Mouse (Mus musculus) kidney, adult 2 months (tissue): ENCODE data around the gene Dpm2. TPM values are rescaled to one million over a fixed set of nuclear protein-coding genes. Genes with fewer than 3 reads are reported as not detected.

Experiments
- DNase-seq: peaks from one replicate; pipeline ENCODE4 v3.0.0; 2021
- H3K27ac ChIP-seq: fragments of 200-500 bp; 2 replicates; pipeline ENCODE4 v1.5.1; 2012; ENCODE audit warnings: low read depth, low read length, control low read depth, inconsistent platforms; ENCODE audit not compliant: insufficient read depth
- H3K27me3 ChIP-seq: fragments of 200-500 bp; replicated peaks from 2 replicates; pipeline ENCODE4 v1.6.1; 2012; ENCODE audit warnings: mild to moderate bottlenecking, moderate library complexity, low read length, inconsistent platforms; ENCODE audit not compliant: control insufficient read depth, insufficient read depth
- H3K36me3 ChIP-seq: fragments of 200-500 bp; 2 replicates; pipeline ENCODE4 v1.6.1; 2012; ENCODE audit warnings: mild to moderate bottlenecking, moderate library complexity, low read length, inconsistent platforms; ENCODE audit not compliant: control insufficient read depth, insufficient read depth
- H3K4me1 ChIP-seq: fragments of 200-500 bp; 2 replicates; pipeline ENCODE4 v1.6.1; 2011; ENCODE audit warnings: low read length; ENCODE audit not compliant: control insufficient read depth, insufficient read depth
- H3K4me3 ChIP-seq: fragments of 200-500 bp; 2 replicates; pipeline ENCODE4 v1.5.1; 2011; ENCODE audit warnings: mild to moderate bottlenecking, low read depth, low read length, control low read depth; ENCODE audit not compliant: insufficient read depth
- CTCF ChIP-seq: fragments of 200-500 bp; conservative IDR thresholded peaks from 2 replicates; pipeline ENCODE4 v1.5.1; 2011; ENCODE audit warnings: low read depth, mild to moderate bottlenecking, control low read depth, low read length, moderate library complexity, mixed read lengths; ENCODE audit not compliant: insufficient read depth, insufficient read length
- POLR2A ChIP-seq: fragments of 200-500 bp; IDR thresholded peaks from one replicate; pipeline ENCODE4 v1.6.1; 2011; ENCODE audit warnings: low read depth, low read length, control low read depth
- WGBS: fragments of 180-500 bp; shearing (Covaris S2); methylation state at CpG from one replicate; pipeline ENCODE4 v1.1.7; 2018; 5-methylcytosine and 5-hydroxymethylcytosine counted together
- polyA plus RNA-seq: library from polyadenylated mRNA; depleted of rRNA; stranded (reverse); fragments of >200 nt; gene quantifications from 2 replicates; pipeline ENCODE4 v1.2.3, GENCODE M21; 2012

Dpm2 gene
- polyA plus RNA-seq, 1 experiment, result 138 TPM

DNA sequence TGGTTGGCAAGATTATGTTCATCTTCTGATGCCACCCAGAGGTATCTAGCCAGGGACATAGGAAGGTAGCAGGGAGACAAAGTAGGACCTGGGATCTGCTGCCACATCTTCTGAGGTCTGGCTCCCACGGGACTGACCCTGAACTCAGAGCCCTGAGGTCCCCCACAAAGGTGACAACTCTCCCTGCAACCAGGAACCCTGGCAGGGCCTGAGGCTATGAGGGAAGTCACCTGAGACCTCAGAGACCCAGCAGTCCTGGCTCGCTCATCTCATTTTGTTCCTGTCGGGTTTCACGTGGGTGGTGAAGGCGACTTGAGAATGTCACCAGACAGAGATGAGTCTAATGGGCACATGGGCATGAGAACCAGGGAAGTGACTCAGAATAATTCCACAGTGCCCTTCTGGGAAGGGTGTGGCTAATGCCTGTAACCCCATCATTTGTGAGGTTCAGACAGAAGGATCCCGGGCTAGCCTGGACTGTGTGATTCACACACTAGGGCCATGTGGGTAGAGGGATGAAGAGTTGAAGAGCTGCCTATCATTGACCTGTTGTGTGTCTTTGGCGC is 14.6 kb downstream of the Dpm2 start:
- Histone ChIP-seq H3K4me3 (no peak overlapping the region), H3K27ac (no peak overlapping the region), H3K27me3 (no peaks in the 10 kb centered on the region), H3K36me3 (no peaks in the 10 kb centered on the region), H3K4me1 (no peaks in the 10 kb centered on the region)
- no peak for DNase-seq
- WGBS, result 92% methylated on average over 7 of the region's 7 CpGs
- TF ChIP-seq CTCF, result no peak
- TF ChIP-seq POLR2A, result no peak

DNA sequence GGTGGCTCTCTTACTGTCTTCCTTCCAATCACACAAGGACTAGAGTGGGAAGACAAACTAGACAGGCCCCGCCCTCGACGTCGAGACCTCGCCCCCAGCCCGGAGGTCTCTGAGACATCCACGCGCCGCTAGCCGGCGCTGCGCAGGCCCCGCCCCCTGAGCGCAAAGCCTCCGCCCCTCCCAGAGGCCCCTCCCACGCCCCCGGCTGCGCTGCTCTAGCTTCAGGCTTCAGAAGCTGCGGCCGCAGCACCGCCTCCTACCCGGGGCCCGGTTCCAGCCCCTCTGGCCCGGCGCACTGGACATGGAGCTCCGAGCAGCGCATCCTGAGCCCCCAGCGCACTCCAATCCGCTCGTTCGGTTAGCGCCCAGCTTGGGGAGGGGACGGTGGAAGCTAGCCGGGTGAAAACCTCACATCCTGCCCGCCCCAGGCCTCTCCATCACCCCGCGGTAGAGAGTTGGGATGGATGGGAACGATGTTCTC is 16.3 kb downstream of the Dpm2 start, which contains the start of gene St6galnac4:
TSS of gene St6galnac4 (plus strand) at position 225 of the 481 bp plus-strand sequence.
- WGBS, result 2% methylated on average over 38 of the region's 38 CpGs
- Histone ChIP-seq H3K36me3 (no peaks in the 10 kb centered on the region), H3K4me3 (peak within 1 kb of the TSS; percentile 71), H3K27me3 (no peaks in the 10 kb centered on the region), H3K27ac (peak within 1 kb of the TSS; percentile 76), H3K4me1 (no peaks in the 10 kb centered on the region)
- TF ChIP-seq CTCF (0 out of 2 replicates have a peak, but pooled peaks have one; percentile 15), POLR2A (no peak)
- peak; percentile 92 for DNase-seq

DNA sequence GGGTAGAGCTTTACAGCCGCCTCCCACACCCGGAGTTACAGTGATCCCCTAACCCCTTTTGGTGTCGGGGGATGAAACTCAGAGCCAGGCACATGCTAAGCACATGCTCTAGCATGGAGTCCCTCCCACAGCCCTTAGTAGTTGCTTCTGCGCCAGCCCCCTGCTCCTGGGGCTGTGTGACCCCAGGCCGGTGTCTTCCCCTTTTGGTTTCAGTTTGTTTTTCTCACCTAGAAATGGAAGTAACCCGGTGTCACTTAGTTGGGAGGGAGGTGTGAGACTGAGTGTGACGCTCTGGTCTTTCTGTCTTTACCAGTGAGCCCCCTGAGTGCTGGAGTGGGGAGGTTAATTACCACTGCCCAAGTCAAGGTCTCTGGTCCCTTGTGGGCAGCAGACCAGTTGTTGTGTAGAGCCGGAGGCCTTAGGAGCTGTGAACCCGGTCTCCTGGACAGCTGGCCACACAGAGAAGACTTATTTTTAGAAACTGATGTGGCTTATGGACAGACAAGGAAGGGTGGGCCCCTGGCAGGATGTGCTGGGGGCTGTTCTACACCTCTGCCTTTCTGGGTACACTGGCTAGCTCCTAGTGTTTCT is 17.2 kb downstream of the Dpm2 start:
- peak overlapping the region; percentile 71 for H3K4me3 ChIP-seq
- H3K27me3 ChIP-seq, result no peaks in the 10 kb centered on the region
- no peaks in the 10 kb centered on the region for H3K4me1 ChIP-seq
- WGBS, result 51% methylated on average over 9 of the region's 9 CpGs
- peak overlapping the region; percentile 76 for H3K27ac ChIP-seq
- DNase-seq, result peak; percentile 57
- TF ChIP-seq CTCF, result no peak
- no peak for TF ChIP-seq POLR2A
- no peaks in the 10 kb centered on the region for H3K36me3 ChIP-seq

DNA sequence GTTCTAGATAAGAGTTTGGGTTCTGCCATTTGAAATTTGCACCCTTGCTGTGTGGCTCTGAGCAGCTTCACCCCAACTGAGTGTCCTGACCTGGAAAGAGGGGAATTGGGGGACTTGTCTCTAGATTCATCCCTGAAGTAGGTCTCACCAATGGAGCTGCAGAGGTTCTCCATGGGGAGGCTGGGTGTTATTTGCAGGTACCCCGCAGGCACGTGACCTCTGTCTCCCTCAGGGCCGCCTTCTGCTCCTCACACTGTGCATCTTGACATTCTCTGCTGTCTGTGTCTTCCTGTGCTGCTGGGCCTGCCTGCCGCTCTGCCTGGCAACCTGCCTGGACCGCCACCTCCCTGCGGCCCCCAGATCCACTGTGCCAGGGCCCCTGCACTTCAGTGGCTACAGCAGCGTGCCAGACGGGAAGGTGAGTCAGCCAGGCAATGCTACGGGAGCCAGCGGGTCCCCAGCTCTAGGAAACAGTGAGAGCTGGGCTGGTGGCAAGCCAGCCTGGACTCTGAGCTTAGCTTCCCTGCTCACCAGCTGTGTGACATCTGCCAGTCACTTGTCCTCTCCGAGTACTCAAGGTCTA is 18.6 kb downstream of the Dpm2 start:
- no peak overlapping the region for H3K27ac ChIP-seq
- H3K4me3 ChIP-seq, result no peak overlapping the region
- 71% methylated on average over 11 of the region's 11 CpGs for WGBS
- H3K4me1 ChIP-seq, result no peaks in the 10 kb centered on the region
- peak; percentile 69 for DNase-seq
- no peak for TF ChIP-seq POLR2A
- TF ChIP-seq CTCF, result no peak
- H3K36me3 ChIP-seq, result no peaks in the 10 kb centered on the region
- no peaks in the 10 kb centered on the region for H3K27me3 ChIP-seq

DNA sequence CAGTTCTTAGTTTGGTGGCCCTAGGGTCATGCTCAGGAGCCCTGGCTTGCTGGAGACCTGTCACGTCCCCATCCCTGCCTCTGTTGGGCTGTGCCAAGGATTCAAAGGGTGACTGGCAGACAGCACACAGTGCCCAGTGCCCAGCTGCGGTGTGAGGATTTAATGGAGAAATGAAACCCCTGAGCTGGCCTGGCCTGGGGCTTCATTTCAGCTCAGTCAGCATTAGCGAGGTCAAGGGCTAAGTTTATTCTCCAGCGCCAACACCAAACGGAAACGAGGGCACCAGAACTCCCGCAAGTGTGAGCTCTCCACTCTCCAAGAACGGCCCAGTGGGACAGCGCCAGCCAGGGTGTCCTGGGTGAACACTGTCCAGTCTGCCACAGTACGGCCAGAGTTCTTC is 19.6 kb downstream of the Dpm2 start:
- peak; percentile 29 for DNase-seq
- no peak overlapping the region for H3K27ac ChIP-seq
- no peak overlapping the region for H3K4me3 ChIP-seq
- TF ChIP-seq CTCF (no peak), POLR2A (no peak)
- H3K4me1 ChIP-seq, result no peaks in the 10 kb centered on the region
- WGBS, result 47% methylated on average over 10 of the region's 10 CpGs
- H3K36me3 ChIP-seq, result no peaks in the 10 kb centered on the region
- H3K27me3 ChIP-seq, result no peaks in the 10 kb centered on the region

DNA sequence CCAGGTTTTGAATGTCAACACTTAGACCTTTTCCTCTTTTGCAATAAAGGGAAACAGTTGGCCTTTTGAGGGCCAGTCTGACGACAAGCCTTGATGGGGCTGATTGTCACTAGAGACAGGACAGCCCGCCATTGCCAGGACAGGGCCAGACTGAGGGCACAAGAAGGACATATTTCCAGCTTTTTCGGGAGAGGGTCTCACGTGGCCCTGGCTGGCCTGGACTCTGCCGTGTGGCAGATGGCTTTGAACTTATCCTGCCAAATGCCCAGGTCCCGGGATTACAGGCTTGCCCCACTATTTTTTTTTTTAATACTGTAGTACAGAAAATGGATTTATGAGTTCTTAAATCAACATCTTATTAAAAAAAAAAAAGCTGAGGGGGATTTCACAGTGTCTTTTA is 20.6 kb downstream of the Dpm2 start:
- H3K4me3 ChIP-seq, result no peak overlapping the region
- H3K36me3 ChIP-seq, result no peaks in the 10 kb centered on the region
- no peak overlapping the region for H3K27ac ChIP-seq
- TF ChIP-seq POLR2A (no peak), CTCF (no peak)
- no peaks in the 10 kb centered on the region for H3K27me3 ChIP-seq
- WGBS, result 82% methylated on average over 6 of the region's 6 CpGs
- no peak for DNase-seq
- H3K4me1 ChIP-seq, result no peaks in the 10 kb centered on the region

DNA sequence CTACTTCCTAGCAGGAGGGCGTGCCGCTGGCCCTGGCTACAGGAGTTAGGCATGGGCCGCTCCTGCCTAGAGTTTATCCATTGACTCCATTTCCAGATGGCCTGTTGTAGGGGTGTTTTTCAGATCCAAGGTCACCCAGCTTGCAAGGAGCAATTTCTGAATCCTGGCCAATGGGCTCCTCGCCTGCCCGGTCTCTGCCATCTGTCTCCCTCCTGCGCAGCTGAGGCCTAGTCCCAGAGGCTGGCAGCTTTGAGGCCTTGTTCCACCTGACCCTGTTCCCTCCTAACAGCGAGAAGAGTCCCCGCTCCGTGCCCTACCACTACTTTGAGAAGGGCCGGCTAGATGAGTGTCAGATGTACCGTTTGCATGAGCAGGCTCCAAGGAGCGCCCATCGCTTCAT is 26.1 kb downstream of the Dpm2 start:
- H3K36me3 ChIP-seq, result no peaks in the 10 kb centered on the region
- no peak overlapping the region for H3K27ac ChIP-seq
- no peaks in the 10 kb centered on the region for H3K4me1 ChIP-seq
- no peak for DNase-seq
- TF ChIP-seq CTCF (no peak), POLR2A (no peak)
- 94% methylated on average over 13 of the region's 13 CpGs for WGBS
- no peak overlapping the region for H3K4me3 ChIP-seq
- H3K27me3 ChIP-seq, result no peaks in the 10 kb centered on the region

DNA sequence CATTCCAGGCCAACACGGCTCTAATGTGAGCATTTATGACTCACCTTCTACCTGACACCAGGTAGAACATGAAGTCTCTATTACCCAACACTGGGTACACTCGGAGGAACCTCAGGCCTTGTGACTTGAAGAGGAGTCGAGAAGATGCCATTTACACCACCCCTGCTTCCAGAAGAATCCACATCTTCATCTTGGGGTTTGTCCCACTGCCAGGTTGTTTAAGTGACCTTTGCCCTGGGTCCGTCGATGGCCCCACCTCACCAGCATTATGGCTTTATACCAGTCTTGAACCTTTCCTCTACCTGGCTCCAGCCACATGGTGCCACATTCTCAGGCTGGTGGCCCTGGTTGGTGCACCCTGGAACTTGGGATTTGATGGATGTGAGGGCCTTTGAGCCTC is 26.6 kb downstream of the Dpm2 start:
- WGBS, result 83% methylated on average over 5 of the region's 5 CpGs
- Histone ChIP-seq H3K27me3 (no peaks in the 10 kb centered on the region), H3K4me1 (no peaks in the 10 kb centered on the region), H3K27ac (no peak overlapping the region), H3K4me3 (no peak overlapping the region), H3K36me3 (no peaks in the 10 kb centered on the region)
- TF ChIP-seq CTCF, result no peak
- no peak for TF ChIP-seq POLR2A
- no peak for DNase-seq
